8 mouse cellular contexts compared by ENCODE assay signal in genomic region chr7:75807460-75808304, GRCm38 (mm10). TPM values are rescaled to one million over a fixed set of nuclear protein-coding genes. Genes with fewer than 3 reads are reported as not detected.
DNase-seq lines count a peak whose midpoint lies in the region; ATAC-seq lines count a peak whose summit lies in the region.
"Had no signal": no experiment of that assay in that cellular context is flagged by ENCODE, and none has a peak within 500 bp of the region (broad histone marks: within the 10 kb centered on the region; RNA-seq: fewer than 3 reads in every experiment).

No protein-coding gene starts in this region.

- ATAC-seq in hindbrain, embryonic 16.5 days: peak; percentile 37; the same call in 1 of the 2 replicates

- peak; percentile 18 for DNase-seq in left cerebral cortex, postnatal 4 days
- no peak for DNase-seq in left cerebral cortex, adult 11 months (ENCODE audit: low spot score)
- DNase-seq in NIH3T3 (ENCODE audit: low read depth): peak; percentile 69
- DNase-seq in embryo, embryonic 10.5 days (ENCODE audit: low spot score): peak; percentile 54
- DNase-seq in lung, postnatal 10 days: peak; percentile 73
- DNase-seq in yolk sac, embryonic 10.5 days (ENCODE audit: low spot score): no peak

- no peaks in the 10 kb centered on the region for H3K36me3 ChIP-seq in hindbrain, embryonic 16.5 days (ENCODE audit: control insufficient read depth, insufficient read depth, low read length)
- H3K36me3 ChIP-seq: limb, embryonic 13.5 days had no signal

- H3K4me1 ChIP-seq in hindbrain, embryonic 16.5 days (ENCODE audit: control insufficient read depth, insufficient read depth, low read depth, low read length): no peaks in the 10 kb centered on the region

- no peak overlapping the region for H3K9ac ChIP-seq in hindbrain, embryonic 16.5 days (ENCODE audit: low read depth, low read length)
- H3K9ac ChIP-seq: limb, embryonic 13.5 days had no signal

- no peaks in the 10 kb centered on the region for H3K9me3 ChIP-seq in hindbrain, embryonic 16.5 days (ENCODE audit: control insufficient read depth, low read length)
- H3K9me3 ChIP-seq: limb, embryonic 13.5 days had no signal

- no peak overlapping the region for H3K4me3 ChIP-seq in hindbrain, embryonic 16.5 days (ENCODE audit: low read length)
- H3K4me3 ChIP-seq: limb, embryonic 13.5 days had no signal

- no peaks in the 10 kb centered on the region for H3K27me3 ChIP-seq in hindbrain, embryonic 16.5 days (replicated peaks; ENCODE audit: control insufficient read depth, insufficient read depth, low read length)
- H3K27me3 ChIP-seq: limb, embryonic 13.5 days had no signal

- 76% methylated on average over 17 of the region's 17 CpGs for WGBS in hindbrain, embryonic 16.5 days

- intact Hi-C loops in left cerebral cortex, postnatal 4 days (cut with DNase I): no loop called here

- H3K4me2 ChIP-seq in hindbrain, embryonic 16.5 days (ENCODE audit: low read length): no peak overlapping the region
- H3K4me2 ChIP-seq: limb, embryonic 13.5 days had no signal

- H3K27ac ChIP-seq in hindbrain, embryonic 16.5 days (ENCODE audit: low read depth, low read length): no peak overlapping the region
- H3K27ac ChIP-seq: limb, embryonic 13.5 days had no signal

RNA-seq across cellular contexts. Expression of gene Klhl25, which starts 40.4 kb away (rescaled TPM):
- 10 to 100 TPM; 29.6 to 33.5 TPM for total RNA-seq in left cerebral cortex, postnatal 4 days (2021)
- 30.8 and 33.0 TPM in 2 replicates for polyA plus RNA-seq in hindbrain, embryonic 16.5 days (2015; fragmentation: Nextera tagmentation; extraction: Ambion mirVana)

Comparison
In these comparisons a context has a peak if more than half of its experiments do, and no peak if none do; other contexts are left out.
1. DNase-seq: peak in left cerebral cortex, postnatal 4 days (single experiment), NIH3T3 (single experiment), embryo, embryonic 10.5 days (single experiment) and lung, postnatal 10 days (single experiment); none in left cerebral cortex, adult 11 months (single experiment) and yolk sac, embryonic 10.5 days (single experiment).